Mouse (Mus musculus) monocyte, adult 59 days (primary cell): ENCODE data around the gene S1pr1. TPM values are rescaled to one million over a fixed set of nuclear protein-coding genes. Genes with fewer than 3 reads are reported as not detected.

ENCODE experiments used
- total RNA-seq, 2 experiments: library from RNA; stranded (reverse); gene quantifications; one replicate each; pipeline ENCODE4 v1.2.4; 2023

S1pr1 gene
- 1 to 10 TPM; 3.1 to 4.6 TPM for total RNA-seq

DNA sequence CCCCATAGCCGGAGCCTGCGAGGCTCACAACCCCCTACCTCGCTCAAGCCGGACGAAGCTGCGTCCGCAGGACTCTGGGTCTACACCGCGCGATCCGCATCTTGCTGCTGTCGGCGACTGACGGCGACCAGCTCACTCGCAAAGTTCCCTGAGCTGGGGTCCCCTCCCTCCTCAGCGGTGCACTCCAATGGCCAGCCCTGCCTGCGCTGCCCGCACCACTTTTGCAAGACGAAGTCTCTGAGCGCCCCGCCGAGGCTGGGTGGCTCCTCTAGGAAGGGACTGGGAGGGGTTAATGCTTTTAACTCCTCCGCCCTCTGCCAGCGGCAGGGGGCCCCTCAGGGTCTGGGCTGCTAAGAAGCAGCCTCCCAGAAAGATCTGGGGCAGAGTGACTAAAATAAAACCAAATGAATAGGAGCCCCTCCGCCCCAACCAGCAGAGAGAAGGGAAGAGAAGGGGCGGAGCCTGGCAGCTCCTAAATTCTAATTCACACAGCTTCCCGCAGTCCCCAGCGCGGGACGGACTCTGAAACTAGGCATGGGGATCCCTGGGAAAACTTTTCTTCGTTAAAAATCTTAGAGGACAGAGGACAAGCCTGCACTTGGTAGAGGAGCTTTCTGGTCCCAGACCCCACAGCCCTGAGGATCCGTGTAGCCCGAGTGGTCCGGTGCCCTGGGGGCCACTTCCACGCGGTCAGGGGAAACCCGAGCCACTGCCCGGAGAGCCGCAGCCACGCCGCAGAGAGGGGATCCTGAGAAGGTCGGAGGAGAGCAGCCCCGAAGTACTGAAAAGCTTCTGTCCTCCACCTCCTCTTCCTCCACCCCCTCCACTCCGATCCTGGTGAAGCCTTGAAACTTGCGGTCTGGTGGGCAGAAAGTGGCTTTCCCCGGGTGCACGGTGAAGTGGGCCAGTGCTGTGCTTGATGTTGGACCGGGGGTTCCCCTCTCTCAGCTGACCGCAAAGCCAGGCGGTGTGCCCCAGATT lies at the start of gene S1pr1:
S1pr1 (minus strand) TSS at position 402 of the 981 bp plus-strand sequence.

Other genes starting within 250 kb of the S1pr1 start
- 10 to 100 TPM in 1 of 2 experiments, 1 to 10 TPM in 1; 8.3 to 16.0 TPM for gene Dph5, start 172.8 kb upstream of the S1pr1 start, total RNA-seq